Mouse (Mus musculus): ENCODE results near the gene Mtss1l. TPM values are rescaled to one million over a fixed set of nuclear protein-coding genes. Genes with fewer than 3 reads are reported as not detected.
A peak's percentile ranks its signal among the peaks of the same experiment; 100 is the strongest.

Gene Mtss1l
- polyA plus RNA-seq, 2 experiments, result 0.52 to 2.6 TPM

- no peak overlapping the region for H3K27ac ChIP-seq
- no peak overlapping the region for H3K4me2 ChIP-seq (ENCODE audit: low read depth)
- H3K4me3 ChIP-seq (ENCODE audit: insufficient read depth in 1 of 2, low read depth in 2 of 2, low read length in 2 of 2), result no peak overlapping the region
- H3K4me1 ChIP-seq (replicated peaks; ENCODE audit: control insufficient read depth in 2 of 2, insufficient read depth in 2 of 2, low read length in 1 of 2), result no peaks in the 10 kb centered on the region
- WGBS (ENCODE audit: insufficient replicate concordance), result 89% methylated on average over 5 of the region's 5 CpGs
- H3K9ac ChIP-seq (replicated peaks), result no peak overlapping the region
- no peaks in the 10 kb centered on the region for H3K9me3 ChIP-seq (ENCODE audit: control insufficient read depth, low read length)
- TF ChIP-seq CTCF (IDR thresholded peaks at IDR 0.05; ENCODE audit: low read depth) (no peak), EP300 (IDR thresholded peaks at IDR 0.05; ENCODE audit: low read depth) (no peak)
- no peak for DNase-seq (ENCODE audit: low read depth in 3 of 3, low spot score in 3 of 3)
- no peaks in the 10 kb centered on the region for H3K27me3 ChIP-seq (ENCODE audit: control insufficient read depth, insufficient read depth, low read length)
- no peaks in the 10 kb centered on the region for H3K36me3 ChIP-seq (replicated peaks; ENCODE audit: control insufficient read depth, insufficient read depth, low read depth)
- no peak for ATAC-seq (ENCODE audit: insufficient read depth)
Observed at GRCm38 (mm10) chr8:110677174-110677660, 44.1 kb upstream of the Mtss1l start.

DNA sequence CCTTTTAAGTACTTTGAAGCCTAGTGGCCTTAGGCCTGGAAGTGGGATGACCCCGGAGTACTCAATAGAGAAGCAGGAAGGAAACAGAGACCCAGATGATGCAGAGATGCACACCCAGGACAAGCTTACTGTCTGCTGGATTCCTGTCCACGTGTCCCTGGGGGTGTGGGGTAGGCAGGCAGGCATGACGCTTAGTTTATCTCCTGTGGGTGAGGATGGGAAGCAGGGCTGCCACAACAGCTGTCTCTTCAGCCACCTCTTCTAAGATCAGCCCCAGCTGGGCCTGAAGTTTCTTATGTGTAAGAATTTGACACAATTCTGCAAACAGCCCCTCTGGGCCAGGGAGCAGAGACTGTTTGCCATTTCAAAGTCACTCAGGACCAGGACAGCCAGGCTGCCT lies 42.3 kb upstream of the Mtss1l start:
- Histone ChIP-seq H3K36me3 (replicated peaks; ENCODE audit: control insufficient read depth, insufficient read depth, low read depth) (no peaks in the 10 kb centered on the region), H3K4me2 (ENCODE audit: low read depth) (no peak overlapping the region), H3K9me3 (ENCODE audit: control insufficient read depth, low read length) (no peaks in the 10 kb centered on the region), H3K9ac (replicated peaks) (no peak overlapping the region), H3K27ac (no peak overlapping the region), H3K4me1 (replicated peaks; ENCODE audit: control insufficient read depth in 2 of 2, insufficient read depth in 2 of 2, low read length in 1 of 2) (no peaks in the 10 kb centered on the region), H3K27me3 (ENCODE audit: control insufficient read depth, insufficient read depth, low read length) (no peaks in the 10 kb centered on the region), H3K4me3 (ENCODE audit: insufficient read depth in 1 of 2, low read depth in 2 of 2, low read length in 2 of 2) (no peak overlapping the region)
- 45% methylated on average over 3 of the region's 3 CpGs for WGBS (ENCODE audit: insufficient replicate concordance)
- no peak for DNase-seq (ENCODE audit: low read depth in 3 of 3, low spot score in 3 of 3)
- ATAC-seq (ENCODE audit: insufficient read depth), result no peak
- TF ChIP-seq CTCF (IDR thresholded peaks at IDR 0.05; ENCODE audit: low read depth) (no peak), EP300 (IDR thresholded peaks at IDR 0.05; ENCODE audit: low read depth) (no peak)

DNA sequence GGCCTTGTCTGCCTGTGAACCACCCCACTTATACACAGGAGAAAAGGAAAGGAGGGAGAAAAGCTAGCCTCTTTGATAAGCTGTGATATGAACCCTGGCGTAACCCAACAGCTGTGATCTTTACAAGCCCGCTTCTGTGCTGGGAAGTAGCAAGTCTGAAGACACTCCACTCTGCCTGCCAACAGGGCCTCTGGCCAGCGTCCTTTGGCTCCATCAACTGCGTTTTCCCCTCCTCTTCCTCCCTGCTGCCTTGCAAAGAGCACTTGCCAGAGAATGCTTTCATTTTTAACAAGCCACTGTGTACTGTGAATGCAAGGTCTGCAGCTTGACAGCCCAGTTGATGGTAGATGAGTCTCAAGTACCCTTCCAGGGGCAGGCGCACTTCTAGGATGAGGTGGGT lies 33.5 kb upstream of the Mtss1l start:
- peaks cover 0 to 4% of the 10 kb centered on the region in 2 experiments; a peak in 1 of 4 replicates for H3K4me1 ChIP-seq (replicated peaks; ENCODE audit: control insufficient read depth in 2 of 2, insufficient read depth in 2 of 2, low read length in 1 of 2)
- H3K4me2 ChIP-seq (ENCODE audit: low read depth), result no peak overlapping the region
- no peak overlapping the region for H3K4me3 ChIP-seq (ENCODE audit: insufficient read depth in 1 of 2, low read depth in 2 of 2, low read length in 2 of 2)
- H3K36me3 ChIP-seq (replicated peaks; ENCODE audit: control insufficient read depth, insufficient read depth, low read depth), result no peaks in the 10 kb centered on the region
- 67% methylated on average over 5 of the region's 5 CpGs for WGBS (ENCODE audit: insufficient replicate concordance)
- DNase-seq (ENCODE audit: low read depth in 3 of 3, low spot score in 3 of 3) (no peak), ATAC-seq (ENCODE audit: insufficient read depth) (no peak)
- no peak for TF ChIP-seq EP300 (IDR thresholded peaks at IDR 0.05; ENCODE audit: low read depth)
- no peak for TF ChIP-seq CTCF (IDR thresholded peaks at IDR 0.05; ENCODE audit: low read depth)
- no peak overlapping the region for H3K9ac ChIP-seq (replicated peaks)
- H3K9me3 ChIP-seq (ENCODE audit: control insufficient read depth, low read length), result no peaks in the 10 kb centered on the region
- H3K27ac ChIP-seq, result no peak overlapping the region
- no peaks in the 10 kb centered on the region for H3K27me3 ChIP-seq (ENCODE audit: control insufficient read depth, insufficient read depth, low read length)

DNA sequence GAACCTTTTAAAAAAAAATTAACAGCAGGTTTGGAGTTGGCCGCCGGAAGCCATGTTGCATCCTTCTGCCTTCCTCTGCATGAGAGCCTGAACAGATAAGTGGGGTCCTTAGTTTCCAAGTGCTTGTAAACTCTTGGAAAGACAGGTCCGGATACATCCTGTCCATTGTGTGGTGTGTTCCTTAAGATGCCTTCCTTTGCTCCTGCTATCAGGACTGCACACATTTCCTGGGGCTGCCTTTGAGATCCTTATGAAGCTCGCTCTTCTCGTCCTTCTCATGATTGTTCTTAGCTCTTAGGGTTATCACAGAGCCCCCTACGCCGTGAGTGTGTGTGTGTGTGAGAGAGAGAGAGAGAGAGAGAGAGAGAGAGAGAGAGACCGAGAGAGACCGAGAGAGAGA lies 31.3 kb upstream of the Mtss1l start:
- H3K4me2 ChIP-seq (ENCODE audit: low read depth), result no peak overlapping the region
- H3K4me3 ChIP-seq (ENCODE audit: insufficient read depth in 1 of 2, low read depth in 2 of 2, low read length in 2 of 2), result no peak overlapping the region
- H3K36me3 ChIP-seq (replicated peaks; ENCODE audit: control insufficient read depth, insufficient read depth, low read depth), result no peaks in the 10 kb centered on the region
- ATAC-seq (ENCODE audit: insufficient read depth), result peak; percentile 61; the same call in 1 of the 2 replicates
- TF ChIP-seq CTCF (IDR thresholded peaks at IDR 0.05; ENCODE audit: low read depth) (no peak), EP300 (IDR thresholded peaks at IDR 0.05; ENCODE audit: low read depth) (0 out of 2 replicates have a peak, but pooled peaks have one; percentile 7)
- no peaks in the 10 kb centered on the region for H3K27me3 ChIP-seq (ENCODE audit: control insufficient read depth, insufficient read depth, low read length)
- no peak for DNase-seq (ENCODE audit: low read depth in 3 of 3, low spot score in 3 of 3)
- H3K27ac ChIP-seq, result no peak overlapping the region
- peaks cover 0 to 4% of the 10 kb centered on the region in 2 experiments; a peak in 1 of 4 replicates for H3K4me1 ChIP-seq (replicated peaks; ENCODE audit: control insufficient read depth in 2 of 2, insufficient read depth in 2 of 2, low read length in 1 of 2)
- 32% methylated on average over 9 of the region's 9 CpGs for WGBS (ENCODE audit: insufficient replicate concordance)
- no peak overlapping the region for H3K9ac ChIP-seq (replicated peaks)
- H3K9me3 ChIP-seq (ENCODE audit: control insufficient read depth, low read length), result no peaks in the 10 kb centered on the region

DNA sequence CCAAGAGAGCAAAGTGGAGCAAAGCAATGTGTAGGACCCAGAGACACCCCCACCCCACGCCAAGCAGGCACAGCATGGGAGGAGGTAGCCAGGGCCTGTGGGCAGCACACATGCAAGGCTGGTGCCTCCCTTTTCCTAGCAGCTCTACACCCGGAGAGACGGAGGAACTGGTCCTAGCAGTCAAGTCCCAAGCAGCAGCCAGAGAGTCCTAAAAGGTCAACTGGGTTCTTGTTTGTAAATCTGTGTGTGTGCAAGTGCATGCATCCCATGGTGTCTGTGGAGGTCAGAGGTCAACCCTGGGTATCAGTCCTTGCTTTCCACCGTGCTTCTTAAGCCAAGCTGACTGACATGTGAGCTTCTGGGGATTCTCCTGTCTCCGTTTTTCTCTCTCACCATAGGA lies 27.1 kb upstream of the Mtss1l start:
- TF ChIP-seq EP300 (IDR thresholded peaks at IDR 0.05; ENCODE audit: low read depth) (no peak), CTCF (IDR thresholded peaks at IDR 0.05; ENCODE audit: low read depth) (no peak)
- DNase-seq (ENCODE audit: low read depth in 3 of 3, low spot score in 3 of 3), result no peak
- Histone ChIP-seq H3K9me3 (ENCODE audit: control insufficient read depth, low read length) (no peaks in the 10 kb centered on the region), H3K4me3 (ENCODE audit: insufficient read depth in 1 of 2, low read depth in 2 of 2, low read length in 2 of 2) (no peak overlapping the region), H3K4me1 (replicated peaks; ENCODE audit: control insufficient read depth in 2 of 2, insufficient read depth in 2 of 2, low read length in 1 of 2) (peaks cover 0 to 2% of the 10 kb centered on the region in 2 experiments; a peak in 1 of 4 replicates), H3K9ac (replicated peaks) (no peak overlapping the region), H3K27me3 (ENCODE audit: control insufficient read depth, insufficient read depth, low read length) (no peaks in the 10 kb centered on the region), H3K4me2 (ENCODE audit: low read depth) (no peak overlapping the region), H3K36me3 (replicated peaks; ENCODE audit: control insufficient read depth, insufficient read depth, low read depth) (no peaks in the 10 kb centered on the region), H3K27ac (no peak overlapping the region)
- ATAC-seq (ENCODE audit: insufficient read depth), result no peak
- WGBS (ENCODE audit: insufficient replicate concordance), result 68% methylated on average over 5 of the region's 5 CpGs
